Mouse (Mus musculus) lung, embryonic 14.5 days (tissue): ENCODE results near the gene Smarce1. TPM values are rescaled to one million over a fixed set of nuclear protein-coding genes. Genes with fewer than 3 reads are reported as not detected.

Experiments
- ATAC-seq: fragments of 200-750 bp; cut with Nextera tagmentation; 2 replicates; pipeline ENCODE4 v1.8.0; 2017; ENCODE audit warnings: mild to moderate bottlenecking, moderate TSS enrichment, moderate library complexity; ENCODE audit not compliant: insufficient read depth
- DNase-seq: peaks from one replicate; pipeline ENCODE4 v3.0.0-alpha.2; 2015
- H3K27ac ChIP-seq: fragments of 300-500 bp; sonication (generic); 2 replicates; pipeline ENCODE4 v1.5.1; 2014; ENCODE audit warnings: low read depth, mild to moderate bottlenecking, moderate library complexity
- H3K27me3 ChIP-seq: fragments of 300-500 bp; sonication (generic); 2 replicates; pipeline ENCODE4 v1.6.1; 2014; ENCODE audit warnings: low read length, control low read depth; ENCODE audit not compliant: insufficient read depth
- H3K36me3 ChIP-seq: fragments of 300-500 bp; sonication (generic); 2 replicates; pipeline ENCODE4 v1.6.1; 2014; ENCODE audit warnings: control low read depth; ENCODE audit not compliant: insufficient read depth
- H3K4me1 ChIP-seq: fragments of 300-500 bp; sonication (generic); 2 replicates; pipeline ENCODE4 v1.6.1; 2014; ENCODE audit warnings: antibody characterized with exemption, control low read depth; ENCODE audit not compliant: insufficient read depth
- H3K4me2 ChIP-seq: fragments of 300-500 bp; sonication (generic); 2 replicates; pipeline ENCODE4 v1.6.1; 2014; ENCODE audit warnings: mild to moderate bottlenecking
- H3K4me3 ChIP-seq: fragments of 300-500 bp; sonication (generic); 2 replicates; pipeline ENCODE4 v1.5.1; 2014; ENCODE audit warnings: low read depth, low read length
- H3K9ac ChIP-seq: fragments of 300-500 bp; sonication (generic); 2 replicates; pipeline ENCODE4 v1.6.1; 2014
- H3K9me3 ChIP-seq: fragments of 300-500 bp; sonication (generic); 2 replicates; pipeline ENCODE4 v1.6.1; 2016; ENCODE audit warnings: low read depth, low read length, control low read depth
- CTCF ChIP-seq: IDR thresholded peaks from 2 replicates; pipeline ENCODE4 v1.5.1; 2016; ENCODE audit warnings: antibody characterized with exemption, low read depth
- WGBS: fragments of 180-500 bp; shearing (Covaris S2); extraction: QIAGEN DNeasy Blood & Tissue Kit; methylation state at CpG from one replicate; pipeline ENCODE4 v1.1.7; 2014; 5-methylcytosine and 5-hydroxymethylcytosine counted together
- polyA plus RNA-seq: library from polyadenylated mRNA; unstranded; fragments of >200 nt; fragmentation: Nextera tagmentation; extraction: Ambion mirVana; gene quantifications from 2 replicates; pipeline ENCODE4 v1.2.1, GENCODE M21; 2014

Smarce1 gene
- polyA plus RNA-seq, 1 experiment from 2014 or later, result 189 TPM

DNA sequence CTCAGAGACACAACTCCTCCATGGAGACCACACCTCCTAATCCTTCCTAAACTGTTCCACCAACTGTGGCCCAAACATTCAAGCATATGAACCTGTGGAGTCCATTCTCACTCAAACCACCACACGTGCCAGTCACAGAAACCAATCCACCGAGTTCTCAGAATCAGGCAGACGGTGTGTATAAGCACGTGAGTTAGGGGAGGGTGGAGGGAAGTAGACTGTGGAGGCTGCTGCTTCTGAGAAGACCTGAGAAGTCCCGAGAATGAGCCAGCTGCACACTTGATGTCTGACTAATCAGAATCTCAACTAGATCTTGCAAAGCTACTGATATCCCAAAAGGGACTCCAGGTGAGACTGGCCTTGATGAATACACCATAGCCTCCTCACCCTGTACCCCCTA, 50.7 kb downstream of the Smarce1 start:
- WGBS, result 81% methylated on average over 5 of the region's 5 CpGs
- H3K9me3 ChIP-seq, result no peaks in the 10 kb centered on the region
- TF ChIP-seq CTCF, result no peak
- H3K4me3 ChIP-seq, result no peak overlapping the region
- no peak overlapping the region for H3K4me2 ChIP-seq
- H3K27me3 ChIP-seq, result no peaks in the 10 kb centered on the region
- DNase-seq (no peak), ATAC-seq (no peak)
- H3K4me1 ChIP-seq, result no peaks in the 10 kb centered on the region
- H3K9ac ChIP-seq, result no peak overlapping the region
- H3K27ac ChIP-seq, result no peak overlapping the region
- no peaks in the 10 kb centered on the region for H3K36me3 ChIP-seq

DNA sequence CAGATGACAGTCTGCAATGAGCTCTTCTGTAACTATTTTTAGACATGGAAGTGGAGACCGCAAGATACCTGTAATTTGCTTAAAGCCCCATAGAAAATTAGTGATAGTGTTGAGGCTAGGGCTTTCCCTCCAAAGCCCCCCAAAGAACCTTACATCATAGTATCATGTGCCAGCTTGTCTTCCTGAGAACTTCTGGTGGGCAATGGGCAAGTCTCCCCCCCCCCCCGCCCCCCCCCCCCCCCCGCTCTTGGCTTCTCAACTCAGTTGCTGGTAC, 53.0 kb downstream of the Smarce1 start:
- no peaks in the 10 kb centered on the region for H3K27me3 ChIP-seq
- H3K4me1 ChIP-seq, result no peaks in the 10 kb centered on the region
- H3K4me2 ChIP-seq, result no peak overlapping the region
- WGBS, result 88% methylated on average over 1 of the region's 3 CpGs
- no peak overlapping the region for H3K4me3 ChIP-seq
- DNase-seq, result no peak
- no peak for ATAC-seq
- H3K27ac ChIP-seq, result no peak overlapping the region
- H3K9ac ChIP-seq, result no peak overlapping the region
- TF ChIP-seq CTCF, result no peak
- no peaks in the 10 kb centered on the region for H3K9me3 ChIP-seq
- no peaks in the 10 kb centered on the region for H3K36me3 ChIP-seq

DNA sequence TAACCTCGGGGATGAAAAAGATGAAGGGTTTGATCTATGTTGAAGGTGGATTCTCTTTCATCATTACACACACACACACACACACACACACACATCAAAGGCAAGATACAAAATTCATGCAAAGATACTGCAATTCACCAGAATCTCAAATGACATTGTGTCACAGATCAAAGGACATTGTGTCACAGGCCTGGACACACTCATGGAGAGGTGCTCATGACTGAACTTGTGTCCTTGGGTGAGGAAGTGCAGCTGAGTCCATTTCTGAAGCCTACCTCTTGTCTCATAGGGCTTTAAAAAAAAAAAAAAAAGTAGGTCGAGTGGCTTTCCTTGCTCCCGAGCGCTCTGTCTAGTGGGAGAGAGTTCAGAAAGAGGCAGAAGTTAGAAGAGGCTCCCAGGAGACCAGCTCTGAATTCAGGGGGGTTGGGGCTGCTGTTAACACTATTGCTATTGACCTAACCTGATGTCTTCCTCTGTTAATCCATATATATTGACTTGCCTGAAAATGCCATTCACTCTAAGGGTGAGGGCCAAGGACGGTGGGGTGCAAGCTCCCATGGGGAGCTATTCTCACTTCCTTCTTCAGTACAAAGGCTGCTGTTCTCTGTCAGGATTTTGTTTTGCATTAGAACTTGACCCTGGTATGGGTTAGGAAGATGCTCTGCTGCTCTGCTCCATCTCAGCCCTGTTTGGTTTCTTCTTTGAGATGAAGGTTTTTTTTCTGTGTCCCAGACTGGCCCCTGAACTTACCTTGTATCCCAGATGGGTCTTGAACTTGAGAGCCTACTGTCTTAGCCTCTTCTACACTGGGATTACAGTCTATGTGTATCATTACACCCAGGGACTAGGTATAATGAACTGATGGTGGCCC, 53.5 kb downstream of the Smarce1 start:
- no peak for TF ChIP-seq CTCF
- Histone ChIP-seq H3K9ac (no peak overlapping the region), H3K4me3 (no peak overlapping the region), H3K27ac (no peak overlapping the region), H3K36me3 (no peaks in the 10 kb centered on the region), H3K4me1 (no peaks in the 10 kb centered on the region), H3K27me3 (no peaks in the 10 kb centered on the region), H3K9me3 (no peaks in the 10 kb centered on the region), H3K4me2 (no peak overlapping the region)
- no peak for DNase-seq
- no peak for ATAC-seq
- 54% methylated on average over 5 of the region's 5 CpGs for WGBS

DNA sequence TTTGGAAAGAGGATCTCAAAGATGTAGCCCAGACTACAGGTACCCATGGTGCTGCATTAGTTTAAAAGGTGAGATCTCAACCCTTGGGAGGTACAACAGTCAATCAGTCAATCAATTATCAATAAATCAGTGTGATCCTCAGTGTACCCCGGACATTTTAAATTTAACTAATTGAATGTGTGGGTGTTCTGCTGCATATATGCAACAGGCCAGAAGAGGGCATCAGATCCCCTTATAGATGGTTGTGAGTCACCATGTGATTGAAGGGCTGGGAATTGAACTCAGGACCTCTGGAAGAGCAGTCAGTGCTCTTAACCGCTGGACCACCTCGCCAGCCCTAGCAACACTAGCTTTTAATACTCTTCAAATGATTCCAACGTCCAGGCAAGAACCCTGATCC, 58.8 kb downstream of the Smarce1 start:
- Histone ChIP-seq H3K4me2 (no peak overlapping the region), H3K4me3 (no peak overlapping the region), H3K36me3 (no peaks in the 10 kb centered on the region), H3K27me3 (no peaks in the 10 kb centered on the region), H3K9me3 (no peaks in the 10 kb centered on the region), H3K4me1 (no peaks in the 10 kb centered on the region), H3K9ac (no peak overlapping the region), H3K27ac (no peak overlapping the region)
- peak; percentile 1; the same call in 1 of the 2 replicates for TF ChIP-seq CTCF
- ATAC-seq (no peak), DNase-seq (no peak)
- WGBS, result 72% methylated on average over 4 of the region's 4 CpGs

DNA sequence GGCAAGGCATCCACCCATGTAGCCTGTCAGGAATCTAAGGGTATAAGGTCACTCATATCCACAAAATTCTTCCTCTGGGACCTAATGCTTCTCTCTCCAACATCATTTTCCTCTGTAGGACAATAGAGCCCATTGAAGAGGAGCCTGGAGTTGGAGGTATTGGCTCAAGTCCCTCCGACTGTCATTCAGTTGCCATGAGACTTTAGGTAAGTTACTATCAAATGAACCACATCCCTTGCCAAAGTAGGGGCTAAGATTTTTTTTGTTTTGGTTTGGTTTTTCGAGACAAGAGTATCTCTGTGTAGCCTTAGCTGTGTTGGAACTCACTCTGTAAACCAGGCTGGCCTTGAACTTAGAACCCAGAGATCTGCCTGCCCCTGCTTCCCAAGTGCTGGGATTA, 59.4 kb downstream of the Smarce1 start:
- 79% methylated on average over 2 of the region's 2 CpGs for WGBS
- H3K4me3 ChIP-seq, result no peak overlapping the region
- no peak for DNase-seq
- no peaks in the 10 kb centered on the region for H3K27me3 ChIP-seq
- no peaks in the 10 kb centered on the region for H3K9me3 ChIP-seq
- H3K9ac ChIP-seq, result no peak overlapping the region
- H3K4me1 ChIP-seq, result no peaks in the 10 kb centered on the region
- TF ChIP-seq CTCF, result no peak
- no peak for ATAC-seq
- H3K36me3 ChIP-seq, result no peaks in the 10 kb centered on the region
- H3K27ac ChIP-seq, result no peak overlapping the region
- H3K4me2 ChIP-seq, result no peak overlapping the region

DNA sequence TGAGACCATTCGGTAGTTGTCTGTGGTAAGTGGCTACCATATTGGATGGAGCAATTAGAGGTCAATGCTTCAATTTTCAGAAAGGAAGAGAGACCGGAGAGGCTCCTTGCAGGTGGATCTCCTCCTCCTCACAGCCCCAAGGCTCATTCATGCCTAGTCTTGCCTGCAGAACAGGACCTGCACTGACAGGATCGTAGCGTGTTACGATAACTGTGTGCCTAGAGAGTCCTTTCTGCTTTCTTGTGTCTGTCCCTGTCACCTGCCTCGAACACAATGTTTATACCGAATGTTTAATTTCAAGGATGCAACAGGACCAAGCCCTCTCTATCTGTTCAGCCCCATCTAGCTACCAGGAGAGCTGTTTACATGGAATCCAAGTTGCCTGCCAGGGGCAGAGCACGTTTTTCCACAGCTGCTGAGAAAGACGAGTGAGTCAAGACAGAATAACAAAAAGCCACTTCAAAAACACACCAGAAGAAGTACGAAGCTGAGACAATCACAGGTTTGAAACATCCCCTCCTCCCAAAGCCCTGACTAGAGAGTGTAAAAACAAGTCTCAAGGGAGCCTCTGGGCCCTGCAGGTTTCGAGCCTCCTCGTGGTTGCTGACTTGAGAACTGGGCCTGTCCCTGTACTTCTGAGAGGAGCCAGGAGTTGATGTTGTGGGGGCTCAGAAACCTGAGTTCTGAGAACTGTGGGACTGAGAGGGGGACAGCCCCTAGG, 60.1 kb downstream of the Smarce1 start:
- Histone ChIP-seq H3K4me3 (no peak overlapping the region), H3K36me3 (no peaks in the 10 kb centered on the region), H3K27ac (no peak overlapping the region), H3K27me3 (no peaks in the 10 kb centered on the region), H3K4me2 (no peak overlapping the region), H3K9me3 (no peaks in the 10 kb centered on the region), H3K4me1 (no peaks in the 10 kb centered on the region), H3K9ac (no peak overlapping the region)
- DNase-seq, result no peak
- 63% methylated on average over 12 of the region's 12 CpGs for WGBS
- ATAC-seq, result no peak
- TF ChIP-seq CTCF, result no peak

DNA sequence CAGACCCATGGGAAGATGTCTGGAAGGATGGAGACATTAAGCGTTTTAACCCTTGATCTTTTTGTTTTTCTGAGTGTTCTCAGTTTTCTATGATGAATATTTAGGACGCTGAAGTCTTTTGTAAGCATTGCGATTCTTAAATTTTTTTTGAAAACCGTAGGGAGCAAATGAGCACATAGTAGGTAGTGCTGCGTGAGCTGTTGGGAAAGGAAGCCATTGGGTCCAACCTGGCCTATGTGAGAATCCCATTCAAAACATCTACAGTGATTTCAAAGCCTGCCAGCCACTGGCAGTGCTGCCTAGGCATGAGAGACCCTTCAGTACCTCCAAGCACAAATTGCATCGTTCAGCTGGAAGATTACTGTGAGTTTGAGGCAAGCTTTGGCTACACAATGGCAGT, 60.8 kb downstream of the Smarce1 start:
- no peak for ATAC-seq
- no peak overlapping the region for H3K9ac ChIP-seq
- H3K27ac ChIP-seq, result no peak overlapping the region
- no peaks in the 10 kb centered on the region for H3K36me3 ChIP-seq
- H3K27me3 ChIP-seq, result no peaks in the 10 kb centered on the region
- WGBS, result 87% methylated on average over 6 of the region's 6 CpGs
- no peak overlapping the region for H3K4me2 ChIP-seq
- H3K9me3 ChIP-seq, result no peaks in the 10 kb centered on the region
- no peak for DNase-seq
- H3K4me1 ChIP-seq, result no peaks in the 10 kb centered on the region
- no peak overlapping the region for H3K4me3 ChIP-seq
- no peak for TF ChIP-seq CTCF
